Mouse (Mus musculus): ENCODE data around the gene Spdye4a. TPM values are rescaled to one million over a fixed set of nuclear protein-coding genes. Genes with fewer than 3 reads are reported as not detected.

Spdye4a gene
- total RNA-seq, 1 experiment, result not detected

- DNase-seq (ENCODE audit: low read depth, low spot score), result peak; percentile 92
- Histone ChIP-seq H3K9ac (ENCODE audit: insufficient read depth, low read depth, low read length, poor library complexity, severe bottlenecking) (peak within 1 kb of the TSS; percentile 84), H3K9me3 (ENCODE audit: control insufficient read depth, insufficient read depth, low read depth, low read length) (no peaks in the 10 kb centered on the region), H3K36me3 (ENCODE audit: control insufficient read depth, insufficient read depth, low read length, poor library complexity, severe bottlenecking) (no peaks in the 10 kb centered on the region), H3K4me3 (ENCODE audit: insufficient read depth in 1 of 2, low read depth in 1 of 2, low read length in 2 of 2, poor library complexity in 1 of 2, severe bottlenecking in 1 of 2) (peak within 1 kb of the TSS; percentile 66 to 83), H3K27ac (ENCODE audit: insufficient read depth, low read depth, low read length, poor library complexity, severe bottlenecking) (no peak within 1 kb of the TSS), H3K4me1 (ENCODE audit: control insufficient read depth in 2 of 2, insufficient read depth in 2 of 2, low read length in 2 of 2, poor library complexity in 1 of 2) (peaks cover 0 to 2% of the 10 kb centered on the region in 2 experiments; a peak in 1 of 4 replicates)
- in situ Hi-C loops (cut with MboI; ENCODE audit: low sequenced_read_pairs in 2 of 2, unreplicated experiment in 2 of 2), result no loop called here
- TF ChIP-seq CHD2 (IDR thresholded peaks at IDR 0.05; ENCODE audit: low read depth, low read length) (no peak), HCFC1 (IDR thresholded peaks at IDR 0.05; ENCODE audit: borderline replicate concordance, insufficient read depth, low read length) (no peak; the same call in 1 of the 2 replicates), MAFK (IDR thresholded peaks at IDR 0.05; ENCODE audit: insufficient read depth, low read depth, low read length) (no peak), ZC3H11A (IDR thresholded peaks at IDR 0.05; ENCODE audit: borderline replicate concordance, low read depth, low read length) (no peak), ZNF384 (IDR thresholded peaks at IDR 0.05; ENCODE audit: low read depth, low read length) (no peak)
Measured at GRCm38 (mm10) chr5:143235028-143235693, 8.5 kb upstream of the Spdye4a start, which contains the start of gene Zfp12. Gene Zfp12, plus strand, starts transcription at chr5:143235163.

- no peak overlapping the region for H3K4me3 ChIP-seq (ENCODE audit: insufficient read depth in 1 of 2, low read depth in 1 of 2, low read length in 2 of 2, poor library complexity in 1 of 2, severe bottlenecking in 1 of 2)
- DNase-seq (ENCODE audit: low read depth, low spot score), result no peak
- H3K9ac ChIP-seq (ENCODE audit: insufficient read depth, low read depth, low read length, poor library complexity, severe bottlenecking), result no peak overlapping the region
- H3K9me3 ChIP-seq (ENCODE audit: control insufficient read depth, insufficient read depth, low read depth, low read length), result no peaks in the 10 kb centered on the region
- H3K27ac ChIP-seq (ENCODE audit: insufficient read depth, low read depth, low read length, poor library complexity, severe bottlenecking), result no peak overlapping the region
- in situ Hi-C loops (cut with MboI; ENCODE audit: low sequenced_read_pairs in 2 of 2, unreplicated experiment in 2 of 2), result no loop called here
- no peaks in the 10 kb centered on the region for H3K4me1 ChIP-seq (ENCODE audit: control insufficient read depth in 2 of 2, insufficient read depth in 2 of 2, low read length in 2 of 2, poor library complexity in 1 of 2)
- no peak for TF ChIP-seq CHD2 (IDR thresholded peaks at IDR 0.05; ENCODE audit: low read depth, low read length)
- no peak for TF ChIP-seq ZNF384 (IDR thresholded peaks at IDR 0.05; ENCODE audit: low read depth, low read length)
- TF ChIP-seq MAFK (IDR thresholded peaks at IDR 0.05; ENCODE audit: insufficient read depth, low read depth, low read length), result no peak
- TF ChIP-seq ZC3H11A (IDR thresholded peaks at IDR 0.05; ENCODE audit: borderline replicate concordance, low read depth, low read length), result no peak
- no peak for TF ChIP-seq HCFC1 (IDR thresholded peaks at IDR 0.05; ENCODE audit: borderline replicate concordance, insufficient read depth, low read length)
- H3K36me3 ChIP-seq (ENCODE audit: control insufficient read depth, insufficient read depth, low read length, poor library complexity, severe bottlenecking), result no peaks in the 10 kb centered on the region
Measured at GRCm38 (mm10) chr5:143222287-143222686, 4.4 kb downstream of the Spdye4a start.

DNA sequence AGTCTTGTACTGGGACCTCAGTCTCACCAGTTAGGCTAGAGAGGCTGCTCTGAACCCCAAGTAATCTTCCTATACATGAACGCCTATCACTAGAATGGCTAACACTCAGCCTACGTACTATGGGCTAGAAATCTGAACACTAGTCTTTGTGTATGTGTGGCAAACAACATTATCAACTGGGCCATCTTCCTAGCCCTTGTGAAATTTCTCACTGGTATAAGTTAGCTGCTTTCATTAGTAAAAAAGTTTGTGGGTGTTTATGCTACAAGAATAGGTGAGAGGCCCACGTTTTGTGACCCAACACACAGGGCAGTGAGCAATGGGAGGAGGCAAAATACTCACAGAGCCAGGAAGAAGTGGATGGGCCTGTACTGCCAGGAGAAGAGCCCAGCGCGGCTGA is 5.7 kb downstream of the Spdye4a start:
- no peak for TF ChIP-seq CHD2 (IDR thresholded peaks at IDR 0.05; ENCODE audit: low read depth, low read length)
- Histone ChIP-seq H3K27ac (ENCODE audit: insufficient read depth, low read depth, low read length, poor library complexity, severe bottlenecking) (no peak overlapping the region), H3K4me3 (ENCODE audit: insufficient read depth in 1 of 2, low read depth in 1 of 2, low read length in 2 of 2, poor library complexity in 1 of 2, severe bottlenecking in 1 of 2) (no peak overlapping the region), H3K9me3 (ENCODE audit: control insufficient read depth, insufficient read depth, low read depth, low read length) (no peaks in the 10 kb centered on the region), H3K4me1 (ENCODE audit: control insufficient read depth in 2 of 2, insufficient read depth in 2 of 2, low read length in 2 of 2, poor library complexity in 1 of 2) (no peaks in the 10 kb centered on the region), H3K36me3 (ENCODE audit: control insufficient read depth, insufficient read depth, low read length, poor library complexity, severe bottlenecking) (no peaks in the 10 kb centered on the region), H3K9ac (ENCODE audit: insufficient read depth, low read depth, low read length, poor library complexity, severe bottlenecking) (no peak overlapping the region)
- no peak for DNase-seq (ENCODE audit: low read depth, low spot score)
- in situ Hi-C loops (cut with MboI; ENCODE audit: low sequenced_read_pairs in 2 of 2, unreplicated experiment in 2 of 2), result no loop called here

DNA sequence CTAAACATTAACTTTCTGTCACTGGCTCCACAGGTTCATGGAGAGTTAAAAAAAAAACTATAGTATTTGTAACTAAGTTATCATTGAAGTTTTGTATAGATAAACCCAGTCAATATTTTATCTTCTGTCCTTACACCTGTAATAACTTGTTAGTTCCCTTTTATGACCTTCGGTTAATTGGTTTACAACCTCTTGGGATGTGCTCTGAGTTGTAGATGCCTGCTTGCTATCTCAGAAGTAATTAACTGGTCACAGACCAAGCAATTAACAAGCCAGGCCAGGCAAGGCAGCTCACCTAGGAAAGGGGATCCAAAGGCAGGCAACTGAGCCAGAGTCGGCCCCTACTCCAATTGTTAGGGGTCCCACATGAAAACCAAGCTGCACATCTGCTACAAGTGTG is 12.9 kb downstream of the Spdye4a start:
- in situ Hi-C loops (cut with MboI; ENCODE audit: low sequenced_read_pairs in 2 of 2, unreplicated experiment in 2 of 2), result no loop called here
- H3K27ac ChIP-seq (ENCODE audit: insufficient read depth, low read depth, low read length, poor library complexity, severe bottlenecking), result no peak overlapping the region
- no peak overlapping the region for H3K4me3 ChIP-seq (ENCODE audit: insufficient read depth in 1 of 2, low read depth in 1 of 2, low read length in 2 of 2, poor library complexity in 1 of 2, severe bottlenecking in 1 of 2)
- no peaks in the 10 kb centered on the region for H3K4me1 ChIP-seq (ENCODE audit: control insufficient read depth in 2 of 2, insufficient read depth in 2 of 2, low read length in 2 of 2, poor library complexity in 1 of 2)
- DNase-seq (ENCODE audit: low read depth, low spot score), result no peak
- no peaks in the 10 kb centered on the region for H3K36me3 ChIP-seq (ENCODE audit: control insufficient read depth, insufficient read depth, low read length, poor library complexity, severe bottlenecking)
- H3K9me3 ChIP-seq (ENCODE audit: control insufficient read depth, insufficient read depth, low read depth, low read length), result no peaks in the 10 kb centered on the region; the same call in 1 of the 2 replicates
- TF ChIP-seq ZC3H11A (IDR thresholded peaks at IDR 0.05; ENCODE audit: borderline replicate concordance, low read depth, low read length), result no peak
- no peak for TF ChIP-seq ZNF384 (IDR thresholded peaks at IDR 0.05; ENCODE audit: low read depth, low read length)
- TF ChIP-seq MAFK (IDR thresholded peaks at IDR 0.05; ENCODE audit: insufficient read depth, low read depth, low read length), result no peak
- no peak for TF ChIP-seq CHD2 (IDR thresholded peaks at IDR 0.05; ENCODE audit: low read depth, low read length)
- no peak for TF ChIP-seq HCFC1 (IDR thresholded peaks at IDR 0.05; ENCODE audit: borderline replicate concordance, insufficient read depth, low read length)
- no peak overlapping the region for H3K9ac ChIP-seq (ENCODE audit: insufficient read depth, low read depth, low read length, poor library complexity, severe bottlenecking)

- no peaks in the 10 kb centered on the region for H3K4me1 ChIP-seq (ENCODE audit: control insufficient read depth in 2 of 2, insufficient read depth in 2 of 2, low read length in 2 of 2, poor library complexity in 1 of 2)
- no peaks in the 10 kb centered on the region for H3K36me3 ChIP-seq (ENCODE audit: control insufficient read depth, insufficient read depth, low read length, poor library complexity, severe bottlenecking)
- no peak overlapping the region for H3K27ac ChIP-seq (ENCODE audit: insufficient read depth, low read depth, low read length, poor library complexity, severe bottlenecking)
- H3K9me3 ChIP-seq (ENCODE audit: control insufficient read depth, insufficient read depth, low read depth, low read length), result peaks cover 6% of the 10 kb centered on the region; the same call in 1 of the 2 replicates
- in situ Hi-C loops (cut with MboI; ENCODE audit: low sequenced_read_pairs in 2 of 2, unreplicated experiment in 2 of 2), result no loop called here
- no peak overlapping the region for H3K9ac ChIP-seq (ENCODE audit: insufficient read depth, low read depth, low read length, poor library complexity, severe bottlenecking)
- DNase-seq (ENCODE audit: low read depth, low spot score), result no peak
- no peak overlapping the region for H3K4me3 ChIP-seq (ENCODE audit: insufficient read depth in 1 of 2, low read depth in 1 of 2, low read length in 2 of 2, poor library complexity in 1 of 2, severe bottlenecking in 1 of 2)
- TF ChIP-seq HCFC1 (IDR thresholded peaks at IDR 0.05; ENCODE audit: borderline replicate concordance, insufficient read depth, low read length), result no peak
- TF ChIP-seq ZC3H11A (IDR thresholded peaks at IDR 0.05; ENCODE audit: borderline replicate concordance, low read depth, low read length), result no peak
- TF ChIP-seq MAFK (IDR thresholded peaks at IDR 0.05; ENCODE audit: insufficient read depth, low read depth, low read length), result no peak
- no peak for TF ChIP-seq ZNF384 (IDR thresholded peaks at IDR 0.05; ENCODE audit: low read depth, low read length)
- no peak for TF ChIP-seq CHD2 (IDR thresholded peaks at IDR 0.05; ENCODE audit: low read depth, low read length)
Measured at GRCm38 (mm10) chr5:143205015-143205414, 21.7 kb downstream of the Spdye4a start.
